Comparison of ENCODE assay signal across 8 mouse cellular contexts in genomic region chr5:114380209-114381012, GRCm38 (mm10). TPM values are rescaled to one million over a fixed set of nuclear protein-coding genes. Genes with fewer than 3 reads are reported as not detected.
DNase-seq lines count a peak whose midpoint lies in the region; ATAC-seq and TF ChIP-seq lines count a peak whose summit lies in the region.

TSS of gene Kctd10 (minus strand) at chr5:114380508.
TSS of gene Ube3b (plus strand) at chr5:114380607.

- no peaks in the 10 kb centered on the region for H3K9me3 ChIP-seq in lung, postnatal 0 days (ENCODE audit: low read length)

- peak within 1 kb of the TSS; percentile 94 for H3K4me3 ChIP-seq in lung, postnatal 0 days (ENCODE audit: low read depth, low read length)

- peak; percentile 91 for DNase-seq in MEL-GATA-1-ER (ENCODE audit: extremely low read depth, low read depth)
- peak; percentile 85 for DNase-seq in cerebellum, adult 8-10 months
- peak; percentile 90 for DNase-seq in forelimb bud, embryonic 11.5 days (ENCODE audit: low read depth, low spot score)
- peak; percentile 84 for DNase-seq in layer of hippocampus, adult 9-10 months (ENCODE audit: low spot score)
- DNase-seq in lung, postnatal 0 days (ENCODE audit: low spot score) = peak; percentile 96
- DNase-seq in ovary, postnatal 14 days (ENCODE audit: low spot score) = peak; percentile 69
- DNase-seq in thymus, postnatal 14 days = peak; percentile 88

- H3K36me3 ChIP-seq in lung, postnatal 0 days (ENCODE audit: insufficient read depth, low read length) = 0 out of 2 replicates have a peak, but pooled peaks cover 3% of the 10 kb centered on the region

- H3K9ac ChIP-seq in lung, postnatal 0 days (replicated peaks; ENCODE audit: low read depth) = peak within 1 kb of the TSS; percentile 99

- H3K27ac ChIP-seq in lung, postnatal 0 days (ENCODE audit: low read length) = peak within 1 kb of the TSS; percentile 97

- no peak for TF ChIP-seq CTCF in lung, postnatal 0 days (IDR thresholded peaks at IDR 0.05)

- WGBS in lung, postnatal 0 days = under 1% methylated on average over 56 of the region's 74 CpGs

- peak within 1 kb of the TSS; percentile 65 for H3K4me2 ChIP-seq in lung, postnatal 0 days (replicated peaks; ENCODE audit: low read depth, low read length)

- ATAC-seq in hematopoietic stem cell, adult 5-6 weeks (replicated peaks in 1 of 2; ENCODE audit: insufficient read depth in 1 of 2, low FRiP score in 2 of 2, low TSS enrichment in 1 of 2, low read depth in 1 of 2, poor library complexity in 2 of 2, severe bottlenecking in 2 of 2) = peak; percentile 59 to 63
- ATAC-seq in lung, postnatal 0 days = peak; percentile 87

- peaks cover 41% of the 10 kb centered on the region for H3K4me1 ChIP-seq in lung, postnatal 0 days (ENCODE audit: insufficient read depth, low read depth, low read length)

- TF ChIP-seq EP300 in lung, postnatal 0 days (IDR thresholded peaks at IDR 0.05) = no peak

- H3K27me3 ChIP-seq in lung, postnatal 0 days (replicated peaks; ENCODE audit: insufficient read depth, low read length) = no peaks in the 10 kb centered on the region

RNA-seq across cellular contexts. Expression of gene Kctd10, which starts in this region (rescaled TPM):
- 70.4 and 72.1 TPM in 2 replicates for total RNA-seq in hematopoietic stem cell, adult 5-6 weeks (2017)
- polyA plus RNA-seq in lung, postnatal 0 days (2015; fragmentation: Nextera tagmentation; extraction: Ambion mirVana) = 223 and 230 TPM in 2 replicates

RNA-seq across cellular contexts. Expression of gene Ube3b, which starts in this region (rescaled TPM):
- 18.1 and 21.1 TPM in 2 replicates for total RNA-seq in hematopoietic stem cell, adult 5-6 weeks (2017)
- 28.9 and 30.1 TPM in 2 replicates for polyA plus RNA-seq in lung, postnatal 0 days (2015; fragmentation: Nextera tagmentation; extraction: Ambion mirVana)

Comparison
In these comparisons a context has a peak if more than half of its experiments do, and no peak if none do; other contexts are left out.
1. Peak in every context shown above with its lines: DNase-seq, ATAC-seq, H3K4me3 ChIP-seq and H3K27ac ChIP-seq.